Mouse (Mus musculus): ENCODE measurements around the gene Atp6v0a1. TPM values are rescaled to one million over a fixed set of nuclear protein-coding genes. Genes with fewer than 3 reads are reported as not detected.
A peak's percentile ranks its signal among the peaks of the same experiment; 100 is the strongest.

Atp6v0a1 gene
- polyA plus RNA-seq, 1 experiment, result 33.7 TPM

GRCm38 (mm10) chr11:101083083-101083697 lies 73.9 kb downstream of the Atp6v0a1 start:
- H3K4me3 ChIP-seq (ENCODE audit: low read depth, low read length), result peak overlapping the region; percentile 81
- no peak for TF ChIP-seq CTCF (IDR thresholded peaks at IDR 0.05; ENCODE audit: low read depth, low read length)
- no peak for TF ChIP-seq EP300 (IDR thresholded peaks at IDR 0.05; ENCODE audit: insufficient read depth, low read depth, low read length)
- TF ChIP-seq POLR2A (IDR thresholded peaks at IDR 0.05; ENCODE audit: insufficient read depth, low read length), result no peak
- no peaks in the 10 kb centered on the region for H3K9me3 ChIP-seq (replicated peaks; ENCODE audit: control insufficient read depth, insufficient read depth, low read length, poor library complexity, severe bottlenecking)
- no peaks in the 10 kb centered on the region for H3K36me3 ChIP-seq (ENCODE audit: control insufficient read depth, insufficient read depth, low read length, poor library complexity, severe bottlenecking)
- H3K27me3 ChIP-seq (ENCODE audit: control insufficient read depth, insufficient read depth, low read length, poor library complexity, severe bottlenecking), result 0 out of 2 replicates have a peak, but pooled peaks cover 2% of the 10 kb centered on the region
- peak overlapping the region; percentile 75 for H3K9ac ChIP-seq (ENCODE audit: low read depth, poor library complexity, severe bottlenecking)
- H3K27ac ChIP-seq (ENCODE audit: insufficient read depth, low read length), result no peak overlapping the region
- H3K4me1 ChIP-seq (ENCODE audit: control insufficient read depth, insufficient read depth, low read length), result peaks cover 3% of the 10 kb centered on the region

GRCm38 (mm10) chr11:101084246-101084645 lies 75.0 kb downstream of the Atp6v0a1 start:
- no peak overlapping the region for H3K9ac ChIP-seq (ENCODE audit: low read depth, poor library complexity, severe bottlenecking)

GRCm38 (mm10) chr11:101084811-101085210 lies 75.6 kb downstream of the Atp6v0a1 start:
- Histone ChIP-seq H3K9ac (ENCODE audit: low read depth, poor library complexity, severe bottlenecking) (no peak overlapping the region), H3K27ac (ENCODE audit: insufficient read depth, low read length) (no peak overlapping the region), H3K4me1 (ENCODE audit: control insufficient read depth, insufficient read depth, low read length) (peaks cover 3% of the 10 kb centered on the region), H3K4me3 (ENCODE audit: low read depth, low read length) (no peak overlapping the region), H3K9me3 (replicated peaks; ENCODE audit: control insufficient read depth, insufficient read depth, low read length, poor library complexity, severe bottlenecking) (no peaks in the 10 kb centered on the region), H3K27me3 (ENCODE audit: control insufficient read depth, insufficient read depth, low read length, poor library complexity, severe bottlenecking) (0 out of 2 replicates have a peak, but pooled peaks cover 2% of the 10 kb centered on the region), H3K36me3 (ENCODE audit: control insufficient read depth, insufficient read depth, low read length, poor library complexity, severe bottlenecking) (peaks cover 10% of the 10 kb centered on the region)
- no peak for TF ChIP-seq EP300 (IDR thresholded peaks at IDR 0.05; ENCODE audit: insufficient read depth, low read depth, low read length)
- TF ChIP-seq CTCF (IDR thresholded peaks at IDR 0.05; ENCODE audit: low read depth, low read length), result no peak
- TF ChIP-seq POLR2A (IDR thresholded peaks at IDR 0.05; ENCODE audit: insufficient read depth, low read length), result no peak

More at GRCm38 (mm10) chr11:101084246-101084645, 75.0 kb downstream of the Atp6v0a1 start:
- H3K4me3 ChIP-seq (ENCODE audit: low read depth, low read length), result no peak overlapping the region
- H3K9me3 ChIP-seq (replicated peaks; ENCODE audit: control insufficient read depth, insufficient read depth, low read length, poor library complexity, severe bottlenecking), result no peaks in the 10 kb centered on the region
- H3K27ac ChIP-seq (ENCODE audit: insufficient read depth, low read length), result no peak overlapping the region
- H3K27me3 ChIP-seq (ENCODE audit: control insufficient read depth, insufficient read depth, low read length, poor library complexity, severe bottlenecking), result 0 out of 2 replicates have a peak, but pooled peaks cover 2% of the 10 kb centered on the region
- no peak for TF ChIP-seq CTCF (IDR thresholded peaks at IDR 0.05; ENCODE audit: low read depth, low read length)
- no peak for TF ChIP-seq POLR2A (IDR thresholded peaks at IDR 0.05; ENCODE audit: insufficient read depth, low read length)
- TF ChIP-seq EP300 (IDR thresholded peaks at IDR 0.05; ENCODE audit: insufficient read depth, low read depth, low read length), result no peak
- peaks cover 3% of the 10 kb centered on the region for H3K4me1 ChIP-seq (ENCODE audit: control insufficient read depth, insufficient read depth, low read length)
- H3K36me3 ChIP-seq (ENCODE audit: control insufficient read depth, insufficient read depth, low read length, poor library complexity, severe bottlenecking), result peaks cover 5% of the 10 kb centered on the region; the same call in 1 of the 2 replicates

- H3K4me3 ChIP-seq (ENCODE audit: low read depth, low read length), result no peak overlapping the region
- H3K27me3 ChIP-seq (ENCODE audit: control insufficient read depth, insufficient read depth, low read length, poor library complexity, severe bottlenecking), result no peaks in the 10 kb centered on the region
- TF ChIP-seq EP300 (IDR thresholded peaks at IDR 0.05; ENCODE audit: insufficient read depth, low read depth, low read length) (no peak), CTCF (IDR thresholded peaks at IDR 0.05; ENCODE audit: low read depth, low read length) (no peak), POLR2A (IDR thresholded peaks at IDR 0.05; ENCODE audit: insufficient read depth, low read length) (no peak)
- H3K9me3 ChIP-seq (replicated peaks; ENCODE audit: control insufficient read depth, insufficient read depth, low read length, poor library complexity, severe bottlenecking), result no peaks in the 10 kb centered on the region
- 0 out of 2 replicates have a peak overlapping the region, but pooled peaks have one; percentile 74 for H3K9ac ChIP-seq (ENCODE audit: low read depth, poor library complexity, severe bottlenecking)
- H3K4me1 ChIP-seq (ENCODE audit: control insufficient read depth, insufficient read depth, low read length), result peaks cover 3% of the 10 kb centered on the region
- peaks cover 18% of the 10 kb centered on the region for H3K36me3 ChIP-seq (ENCODE audit: control insufficient read depth, insufficient read depth, low read length, poor library complexity, severe bottlenecking)
- no peak overlapping the region for H3K27ac ChIP-seq (ENCODE audit: insufficient read depth, low read length)
Measured at GRCm38 (mm10) chr11:101085617-101086322, 76.5 kb downstream of the Atp6v0a1 start.

- H3K27ac ChIP-seq (ENCODE audit: insufficient read depth, low read length), result peak overlapping the region; percentile 62; the same call in 1 of the 2 replicates
- H3K4me3 ChIP-seq (ENCODE audit: low read depth, low read length), result no peak overlapping the region
- H3K9ac ChIP-seq (ENCODE audit: low read depth, poor library complexity, severe bottlenecking), result peak overlapping the region; percentile 74; the same call in 1 of the 2 replicates
- H3K36me3 ChIP-seq (ENCODE audit: control insufficient read depth, insufficient read depth, low read length, poor library complexity, severe bottlenecking), result peaks cover 22% of the 10 kb centered on the region
- no peak for TF ChIP-seq EP300 (IDR thresholded peaks at IDR 0.05; ENCODE audit: insufficient read depth, low read depth, low read length)
- no peak for TF ChIP-seq POLR2A (IDR thresholded peaks at IDR 0.05; ENCODE audit: insufficient read depth, low read length)
- TF ChIP-seq CTCF (IDR thresholded peaks at IDR 0.05; ENCODE audit: low read depth, low read length), result no peak
- peaks cover 3% of the 10 kb centered on the region for H3K4me1 ChIP-seq (ENCODE audit: control insufficient read depth, insufficient read depth, low read length)
- no peaks in the 10 kb centered on the region for H3K27me3 ChIP-seq (ENCODE audit: control insufficient read depth, insufficient read depth, low read length, poor library complexity, severe bottlenecking)
- H3K9me3 ChIP-seq (replicated peaks; ENCODE audit: control insufficient read depth, insufficient read depth, low read length, poor library complexity, severe bottlenecking), result no peaks in the 10 kb centered on the region
Measured at GRCm38 (mm10) chr11:101086323-101086674, 77.0 kb downstream of the Atp6v0a1 start.
